Mouse (Mus musculus) gastrocnemius, postnatal 14 days (tissue): ENCODE data around the gene Gm17657. TPM values are rescaled to one million over a fixed set of nuclear protein-coding genes. Genes with fewer than 3 reads are reported as not detected.

Source experiments
- DNase-seq: peaks from one replicate; pipeline ENCODE4 v3.0.0; 2021; ENCODE audit warnings: mixed read lengths
- intact Hi-C: fragments of 180-260 bp; cut with DNase I; formaldehyde crosslinking; loops from one replicate; pipeline ENCODE4 v1.15.1; 2025; ENCODE audit warnings: low total_unique reads
- long read RNA-seq, 2 experiments: library from polyadenylated mRNA; stranded (forward); transcript quantifications; one replicate each; pipeline ENCODE4 v2.0.0; 2021
- total RNA-seq, 2 experiments: library from RNA; stranded (reverse); gene quantifications; 2 replicates each; pipeline ENCODE4 v1.2.3; 2021

Gm17657 gene
- total RNA-seq = not detected
- long read RNA-seq, experiment 1 = 0 reads
- long read RNA-seq, experiment 2 = 0 reads

DNA sequence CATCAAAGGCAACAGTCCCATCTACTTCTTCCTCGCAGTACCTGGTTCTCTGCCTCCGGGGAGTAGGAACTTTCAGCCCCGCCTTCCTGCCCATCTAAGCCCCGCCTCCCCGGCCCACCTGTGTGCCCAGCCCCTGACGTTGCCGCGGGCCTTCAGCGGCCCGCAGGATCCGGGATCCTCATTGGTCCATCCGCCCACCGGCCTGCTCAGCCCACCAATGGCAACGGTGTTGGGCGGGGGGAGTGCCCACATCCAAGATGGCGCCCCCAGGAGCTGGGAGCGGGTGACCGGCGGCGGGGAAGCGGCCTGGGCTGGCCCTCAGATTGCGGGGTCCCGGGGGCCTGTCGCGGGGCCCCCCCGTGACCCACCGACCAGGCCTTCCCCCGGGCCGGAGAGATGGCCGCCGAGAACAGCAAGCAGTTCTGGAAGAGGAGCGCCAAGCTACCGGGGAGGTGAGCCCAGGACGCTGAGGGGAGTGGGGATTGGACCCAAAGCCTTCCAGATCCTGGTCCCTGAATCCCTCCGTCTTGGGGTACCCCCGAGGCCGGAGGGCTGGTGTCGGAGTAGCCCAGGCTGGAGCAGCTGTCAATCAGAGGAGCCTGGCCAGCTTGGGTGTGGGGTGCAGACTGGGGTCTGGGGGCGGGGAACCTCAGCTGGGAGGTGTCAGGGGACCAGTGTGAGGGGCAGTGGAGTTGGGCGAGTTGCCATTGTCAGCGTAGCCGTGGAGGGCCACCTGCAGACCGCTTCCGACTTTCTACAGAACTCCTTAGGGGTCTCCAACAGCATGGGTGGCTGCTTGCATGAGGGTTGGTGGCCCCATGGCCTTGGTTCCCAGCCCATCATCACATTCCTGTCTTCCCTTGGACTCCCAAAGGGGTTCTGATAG is at the start of gene Gm17657, which contains the start of gene Tbc1d22b:
TSS of gene Gm17657 (minus strand) at position 96 of the 886 bp plus-strand sequence.
TSS of gene Tbc1d22b (plus strand) at position 243 of the 886 bp plus-strand sequence.
- peak; percentile 95 for DNase-seq
- intact Hi-C loops = no loop called here

DNA sequence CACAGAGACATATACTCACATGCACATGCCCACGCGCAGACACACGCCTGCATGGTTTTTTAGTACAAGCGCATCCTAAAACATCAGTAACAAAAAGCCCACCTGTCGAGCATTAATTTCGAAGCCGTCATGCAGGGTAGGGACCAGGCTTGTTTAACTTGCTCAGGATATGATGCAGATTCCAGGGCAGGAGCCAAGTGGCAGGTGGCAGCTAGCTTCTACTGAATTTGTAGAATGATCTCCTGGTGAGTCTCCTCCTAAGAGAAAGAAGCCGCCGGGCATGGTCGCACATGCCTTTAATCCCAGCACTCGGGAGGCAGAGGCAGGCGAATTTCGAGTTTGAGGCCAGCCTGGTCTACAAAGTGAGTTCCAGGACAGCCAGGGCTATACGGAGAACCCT is 49.6 kb upstream of the Gm17657 start:
- no peak for DNase-seq
- intact Hi-C loops = no loop called here

DNA sequence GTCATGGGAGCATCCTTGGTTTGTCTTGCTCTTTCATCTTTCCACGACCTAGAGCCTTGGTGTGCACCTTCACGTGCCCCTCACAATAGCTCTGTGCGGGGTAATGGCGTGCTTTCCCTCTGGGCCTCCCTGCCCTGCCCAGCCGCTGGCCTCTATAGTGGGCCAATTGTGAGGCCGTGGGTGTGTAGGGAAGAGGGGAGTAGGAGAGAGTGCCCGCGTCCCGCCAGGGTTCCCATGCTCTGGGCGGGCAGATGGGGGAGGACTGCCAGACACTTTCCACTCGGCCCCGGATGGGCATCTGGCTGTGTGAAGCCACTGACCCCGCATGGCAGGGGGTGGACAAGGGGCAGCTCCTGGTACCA is 47.3 kb upstream of the Gm17657 start:
- intact Hi-C loops = no loop called here
- no peak for DNase-seq

DNA sequence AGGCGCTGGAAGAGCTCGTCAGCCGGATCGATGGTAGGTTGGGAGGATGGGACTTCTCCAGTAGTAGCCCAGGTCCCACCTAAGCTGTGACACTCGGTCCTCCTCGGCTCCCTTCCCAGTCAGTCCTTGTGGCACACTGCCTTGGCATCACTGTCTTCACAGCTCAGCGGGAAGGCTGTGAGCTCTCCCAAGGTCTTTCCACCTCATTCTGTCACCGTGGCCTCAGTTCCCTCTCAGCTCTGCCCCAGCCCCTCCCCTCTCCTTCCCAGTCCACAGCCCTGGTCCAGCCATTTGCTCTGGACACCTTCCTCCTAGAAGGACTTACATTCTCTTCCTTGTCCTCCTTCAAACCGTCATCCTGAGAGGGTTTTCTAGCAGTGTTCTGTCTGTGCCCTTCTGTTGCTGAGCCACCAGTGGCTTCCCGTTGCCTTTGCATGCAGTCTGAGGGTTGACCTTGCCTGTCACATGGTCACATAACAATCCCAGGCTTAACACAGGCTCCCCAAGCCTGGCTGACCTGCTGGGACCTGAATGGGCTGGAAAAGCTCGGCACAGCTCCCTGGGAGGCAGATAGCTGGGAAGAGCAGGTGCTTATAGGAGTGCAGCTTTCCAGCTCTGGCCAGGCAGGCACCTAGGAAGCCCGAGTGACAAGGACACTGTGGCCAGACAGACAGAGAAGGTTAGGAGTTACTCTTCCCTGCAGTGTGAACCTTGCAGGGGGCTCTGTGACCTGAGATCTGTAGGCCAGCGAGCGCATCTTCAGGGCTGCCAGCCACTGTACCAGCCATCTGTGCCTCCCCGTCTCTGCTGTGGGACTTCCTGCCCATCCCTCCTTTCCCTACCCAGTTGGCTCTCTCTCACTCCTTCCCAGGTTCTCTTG is 46.7 kb upstream of the Gm17657 start:
- intact Hi-C loops = no loop called here
- DNase-seq = no peak

DNA sequence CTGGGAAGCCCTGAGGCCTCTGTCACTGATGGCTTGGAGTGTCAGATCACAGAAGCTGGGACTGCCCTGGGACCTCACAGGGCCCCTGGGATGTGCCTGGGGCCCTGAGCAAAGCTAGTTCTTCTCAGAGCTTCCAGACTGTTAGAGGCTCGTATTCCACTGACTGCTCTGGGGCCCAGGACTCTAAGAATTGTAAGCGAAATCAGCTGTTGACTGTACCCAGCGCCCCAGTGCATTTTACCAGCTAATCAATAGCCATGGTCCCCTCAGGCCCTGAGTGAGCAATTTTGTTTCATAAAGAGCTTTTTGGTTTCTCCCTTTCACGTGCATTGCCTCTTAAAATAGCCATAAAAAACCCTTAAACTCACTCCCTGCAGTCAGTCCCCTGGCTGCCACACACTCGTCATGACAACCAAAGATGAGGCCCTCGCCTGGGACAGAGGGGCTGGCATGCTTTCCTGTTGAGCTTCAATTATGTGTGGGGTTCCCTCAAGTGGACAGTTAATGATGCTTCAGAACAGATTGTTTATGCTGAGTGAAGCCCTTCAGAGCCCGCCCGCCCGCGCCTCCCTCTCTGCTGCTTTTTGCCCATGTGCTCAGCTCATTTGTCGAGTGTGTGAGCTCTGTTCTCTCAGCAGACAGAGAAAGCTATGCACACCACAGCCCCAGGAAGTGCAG is 39.9 kb upstream of the Gm17657 start:
- intact Hi-C loops = no loop called here
- DNase-seq = no peak

DNA sequence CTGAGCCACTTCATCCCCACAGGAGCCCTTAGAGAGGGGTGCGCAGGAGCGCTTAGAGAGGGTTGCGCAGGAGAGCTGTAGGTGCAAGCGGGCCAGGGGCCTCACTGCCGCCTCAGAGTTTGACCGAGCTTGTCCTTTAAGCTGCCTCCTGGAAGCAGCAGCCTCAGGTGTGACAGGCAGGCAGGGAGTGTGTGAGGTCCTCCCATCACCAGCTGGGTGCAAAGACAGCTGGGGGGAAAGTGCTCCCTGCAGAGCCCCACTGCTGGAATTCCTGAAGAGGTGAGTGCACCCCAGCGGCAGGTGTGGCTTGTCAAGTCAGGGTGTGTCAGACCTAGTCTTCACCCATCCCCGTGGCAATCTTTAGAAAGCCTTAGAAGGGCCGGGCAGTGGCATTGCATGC is 37.5 kb upstream of the Gm17657 start:
- intact Hi-C loops = no loop called here

DNA sequence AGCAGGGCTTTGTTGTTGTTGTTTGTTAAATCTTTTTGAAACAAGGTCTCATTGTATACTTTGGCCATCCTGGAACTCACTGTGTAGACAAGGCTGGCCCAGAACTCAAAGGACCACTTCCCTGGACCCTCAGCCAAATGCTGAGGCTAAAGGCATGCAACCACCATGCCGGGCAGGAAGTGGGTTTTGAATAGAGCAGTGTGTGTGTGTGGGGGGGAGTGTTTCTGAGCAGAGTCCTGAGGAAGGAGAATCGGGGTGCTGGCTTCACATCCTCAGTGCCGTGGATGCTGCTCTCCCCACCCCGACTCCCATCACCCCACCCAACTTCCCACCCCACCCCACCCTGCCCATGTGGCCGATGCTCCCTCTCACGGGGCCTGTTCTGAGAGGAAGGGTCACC is 36.0 kb upstream of the Gm17657 start:
- DNase-seq = no peak
- intact Hi-C loops = no loop called here

More for the DNA sequence above, 37.5 kb upstream of the Gm17657 start:
- no peak for DNase-seq

DNA sequence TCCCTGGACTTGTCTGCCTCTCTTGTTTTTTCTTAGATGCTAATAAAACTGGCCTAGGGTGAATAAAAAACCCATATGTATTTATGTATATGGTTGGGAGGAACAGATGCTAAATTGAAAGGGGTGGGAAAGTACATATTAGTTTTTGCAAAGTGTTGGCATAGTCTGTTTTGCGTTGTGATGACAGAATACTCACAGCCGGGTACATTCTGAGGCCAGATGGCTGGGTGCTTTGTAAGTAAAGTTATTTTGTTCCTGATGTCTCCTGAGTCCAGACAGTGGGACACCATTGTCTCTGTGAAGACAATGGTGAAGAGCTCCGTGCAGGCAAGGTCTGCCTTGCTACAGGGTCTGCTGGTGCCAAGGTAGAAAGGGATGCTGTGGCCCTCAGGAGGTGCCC is 35.3 kb upstream of the Gm17657 start:
- DNase-seq = no peak
- intact Hi-C loops = no loop called here

DNA sequence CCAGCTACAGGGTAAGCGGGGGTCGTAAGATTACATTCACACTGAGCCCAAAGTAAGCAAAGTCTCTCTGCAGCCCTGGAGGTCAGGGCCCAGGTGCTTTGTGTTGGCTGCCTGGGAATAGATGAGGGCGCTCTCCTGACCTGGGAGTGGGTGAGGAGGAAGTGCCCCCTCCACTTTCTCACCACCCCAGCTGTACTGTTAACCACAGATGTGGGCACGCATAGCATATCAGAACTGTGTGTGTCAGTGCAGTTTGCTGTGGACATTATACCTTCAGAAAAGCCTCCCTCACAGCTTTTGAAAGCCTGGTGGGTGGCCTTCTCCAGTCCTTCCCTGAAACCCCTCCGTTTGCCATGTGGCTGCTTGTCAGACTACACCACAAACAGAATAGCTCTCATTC is 34.9 kb upstream of the Gm17657 start:
- DNase-seq = no peak
- intact Hi-C loops = no loop called here

DNA sequence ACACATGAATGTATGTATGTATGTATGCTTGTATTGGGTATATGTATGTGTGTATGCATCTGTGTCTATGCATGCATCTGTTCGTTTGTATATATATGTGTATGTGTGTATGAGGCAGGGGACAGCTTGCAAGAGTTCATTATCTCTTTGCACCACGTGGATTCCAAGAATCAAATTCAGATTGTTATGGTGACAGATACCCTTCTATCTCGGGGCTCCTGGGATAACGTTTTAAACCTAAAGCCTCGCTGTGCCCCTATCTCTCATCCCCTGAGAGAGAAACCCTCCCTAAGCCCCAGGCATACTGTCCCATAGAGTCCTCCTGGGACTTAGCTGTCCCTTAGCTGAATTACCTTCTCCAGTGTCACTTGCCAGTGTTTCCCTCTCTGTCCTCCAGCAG is 34.1 kb upstream of the Gm17657 start:
- DNase-seq = no peak
- intact Hi-C loops = no loop called here

DNA sequence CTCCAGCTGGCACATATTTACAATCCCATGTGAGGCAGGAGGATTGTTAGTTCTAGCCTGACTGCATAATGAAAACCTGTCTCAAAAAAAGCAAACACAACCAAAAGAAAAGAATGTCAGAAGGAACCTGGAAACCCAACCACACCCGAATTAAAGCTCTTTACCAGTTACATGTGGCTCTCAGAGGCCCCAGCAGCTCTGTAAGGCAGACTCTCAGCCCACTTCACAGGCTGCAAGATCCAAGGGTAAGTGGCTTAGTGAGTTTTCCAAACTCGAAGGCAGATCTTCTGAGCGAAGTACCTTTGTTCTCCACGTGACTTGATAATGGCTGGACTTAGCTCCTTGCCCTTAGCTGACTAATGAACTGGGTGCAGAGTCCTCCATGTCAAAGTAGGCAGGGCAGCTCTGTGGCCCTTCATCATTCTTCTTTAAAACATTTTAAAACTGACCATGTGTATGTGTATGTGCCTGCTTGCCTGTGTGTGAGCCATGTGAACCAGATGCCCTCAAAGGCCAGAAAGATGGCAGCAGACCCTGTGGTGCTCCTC is 30.2 kb upstream of the Gm17657 start:
- DNase-seq = no peak
- intact Hi-C loops = no loop called here

DNA sequence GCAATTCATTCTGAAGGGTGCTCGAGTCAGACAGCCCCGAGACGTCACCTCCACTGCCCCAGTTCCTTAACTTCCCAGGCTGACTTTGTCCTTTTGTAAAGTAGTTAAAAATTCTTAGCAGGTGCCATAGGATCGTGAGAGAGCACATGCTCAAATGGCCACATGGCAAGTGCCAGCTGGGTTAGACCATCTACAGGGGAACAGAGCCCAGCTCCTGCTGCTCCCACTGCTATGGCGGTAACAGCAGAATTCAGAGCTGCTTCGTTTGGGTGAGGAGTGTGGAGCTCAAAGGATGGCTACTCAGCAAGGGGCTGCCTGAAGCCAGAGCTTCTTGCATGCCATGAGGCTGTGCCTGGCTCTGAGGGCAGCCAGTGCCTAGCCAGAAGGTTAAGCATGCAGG is 20.4 kb upstream of the Gm17657 start:
- DNase-seq = no peak
- intact Hi-C loops = no loop called here

DNA sequence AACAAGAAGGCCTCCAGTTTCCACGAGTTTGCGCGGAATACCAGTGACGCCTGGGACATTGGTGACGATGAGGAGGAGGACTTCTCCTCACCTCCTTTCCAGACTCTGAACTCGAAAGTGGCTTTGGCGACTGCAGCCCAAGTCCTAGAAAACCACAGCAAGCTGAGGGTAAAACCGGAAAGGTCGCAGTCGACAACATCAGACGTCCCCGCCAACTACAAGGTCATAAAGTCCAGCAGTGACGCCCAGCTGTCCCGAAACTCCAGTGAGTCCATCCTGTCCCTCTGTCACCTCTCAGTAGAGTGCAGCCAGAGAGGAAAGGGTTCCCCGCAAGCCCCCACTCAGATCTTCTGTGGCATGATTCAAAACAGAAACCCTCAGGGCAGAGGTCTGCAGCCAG is 19.0 kb upstream of the Gm17657 start:
- intact Hi-C loops = no loop called here
- no peak for DNase-seq

DNA sequence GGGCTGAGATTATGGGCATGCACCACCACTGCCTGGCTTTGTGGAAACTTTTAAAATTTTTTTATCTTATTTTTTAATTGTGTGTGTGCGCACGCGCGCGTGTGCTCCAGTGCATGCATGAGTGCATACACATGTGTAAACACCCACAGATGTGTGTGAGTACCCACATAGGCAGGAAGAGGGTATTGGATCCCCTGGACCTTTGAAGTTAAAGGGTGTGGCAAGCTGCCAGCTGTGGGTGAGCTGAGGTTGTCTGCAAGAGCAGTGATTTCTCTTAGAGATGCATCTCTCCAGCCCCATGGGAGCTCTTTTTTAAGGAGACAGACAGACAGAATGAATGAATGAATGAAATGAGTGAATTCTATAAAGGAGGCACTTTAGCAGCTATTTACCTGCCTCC is 16.1 kb upstream of the Gm17657 start:
- intact Hi-C loops = no loop called here
- no peak for DNase-seq

DNA sequence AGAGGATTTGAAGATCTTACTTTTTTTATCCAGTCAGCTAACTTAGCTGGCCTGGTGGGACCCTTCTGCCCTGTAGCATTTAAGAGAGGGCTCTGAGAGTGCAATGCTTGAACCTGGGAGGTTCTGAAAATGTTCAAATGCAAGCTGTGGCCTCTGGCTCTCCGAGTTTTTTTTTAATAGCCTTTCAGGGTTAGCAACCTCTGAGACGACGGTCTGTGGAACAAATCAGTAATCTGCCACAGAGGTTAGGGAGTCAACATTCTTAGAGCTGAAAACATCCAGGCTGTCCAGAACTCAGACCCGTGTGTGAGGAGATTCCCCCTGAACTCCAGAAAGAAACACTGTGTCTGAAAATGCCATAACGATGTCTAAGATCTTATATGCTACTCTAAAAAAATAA is 9.0 kb upstream of the Gm17657 start:
- no peak for DNase-seq

DNA sequence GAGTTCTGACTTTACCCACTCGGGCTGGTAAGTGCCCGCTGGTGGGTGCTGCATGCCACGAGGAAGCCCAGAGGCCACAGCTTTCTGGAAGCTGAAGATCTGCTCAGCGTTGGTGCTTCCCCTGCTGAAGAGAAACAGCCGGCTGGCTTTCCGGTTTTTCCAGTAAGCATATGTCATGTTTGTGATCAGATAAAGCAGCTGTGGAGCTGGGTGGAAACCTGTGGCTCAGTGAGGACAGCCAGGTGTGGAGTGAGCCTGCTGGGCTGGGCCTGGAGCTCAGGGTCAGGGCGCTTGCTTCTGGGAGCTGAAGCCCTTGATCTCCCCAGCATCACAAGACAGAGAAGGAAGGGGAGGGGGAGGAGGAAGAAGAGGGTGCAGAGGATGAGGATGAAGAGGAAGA is 7.5 kb upstream of the Gm17657 start:
- no peak for DNase-seq
- intact Hi-C loops = no loop called here

More for the DNA sequence above, 9.0 kb upstream of the Gm17657 start:
- intact Hi-C loops = no loop called here

DNA sequence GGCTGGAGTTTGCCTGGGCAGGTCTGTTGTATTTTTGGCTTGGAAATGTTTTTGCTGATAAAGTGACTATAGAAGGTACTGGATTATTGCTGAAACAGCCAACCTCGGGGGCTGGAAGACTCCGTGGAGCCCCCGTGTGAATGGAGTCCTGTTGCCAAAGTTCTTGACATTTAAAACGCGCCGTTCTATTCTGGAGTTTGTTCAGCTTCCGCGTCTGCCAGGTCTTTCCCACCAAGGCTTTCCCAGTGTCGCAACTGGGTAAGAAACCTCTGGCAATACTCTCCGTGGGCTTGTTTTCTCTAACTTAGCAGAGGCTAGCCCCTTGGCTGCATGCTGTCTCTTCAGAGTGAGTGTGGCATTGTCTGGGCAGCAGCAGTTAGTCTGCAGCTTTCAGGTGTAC is 7.0 kb upstream of the Gm17657 start:
- intact Hi-C loops = no loop called here
- DNase-seq = no peak

DNA sequence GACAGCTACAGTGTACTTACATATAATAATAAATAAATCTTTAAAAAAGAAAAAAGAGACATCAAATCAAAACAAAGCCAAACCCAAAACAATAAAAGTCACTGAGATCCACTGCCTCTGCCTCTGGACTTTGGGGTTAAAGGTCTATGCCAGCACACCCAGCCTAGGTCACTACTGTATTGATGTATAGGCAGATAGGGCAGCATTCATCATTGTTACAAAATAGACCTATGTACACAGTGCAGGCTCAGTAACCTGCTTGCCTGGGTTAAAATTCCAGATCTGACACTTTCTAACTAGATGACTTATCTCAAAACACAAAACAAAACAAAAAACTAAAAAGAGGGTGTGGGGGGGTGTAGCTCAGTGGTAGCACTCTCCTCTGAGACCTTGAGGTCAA is 4.7 kb upstream of the Gm17657 start:
- no peak for DNase-seq
- intact Hi-C loops = no loop called here

DNA sequence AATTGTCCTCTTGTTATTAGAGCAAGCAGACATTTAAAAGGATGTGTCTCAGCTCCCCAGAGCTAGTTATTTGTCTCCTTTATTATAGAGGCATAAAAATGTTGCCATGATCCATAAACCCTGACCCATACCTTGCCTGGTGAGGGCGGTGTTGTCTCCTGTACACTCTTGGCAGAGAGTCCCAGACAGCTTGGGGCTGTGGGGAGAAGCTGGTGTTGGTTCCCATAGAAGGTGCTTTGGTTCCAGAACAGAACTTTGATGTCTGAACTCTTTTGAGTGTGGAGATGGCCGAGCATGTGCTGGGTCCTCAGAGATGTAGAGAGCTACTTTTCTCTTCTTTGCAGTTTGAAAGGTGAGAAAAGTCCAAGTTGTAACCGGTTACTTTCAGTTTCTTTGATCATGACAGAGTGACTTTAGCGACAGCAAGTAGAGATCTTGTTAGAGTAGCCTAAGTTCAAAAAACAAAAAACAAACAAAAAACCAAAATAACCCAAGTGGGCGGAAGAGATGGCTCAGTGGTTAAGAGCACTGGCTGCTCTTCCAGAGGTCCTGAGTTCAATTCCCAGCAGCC is 2.8 kb upstream of the Gm17657 start, which contains the start of gene Tmem217:
TSS of gene Tmem217 (minus strand) at position 224 of the 571 bp plus-strand sequence.
- DNase-seq = no peak

More for the DNA sequence above, 2.8 kb upstream of the Gm17657 start, which contains the start of gene Tmem217:
- intact Hi-C loops = no loop called here
